Mouse (Mus musculus): ENCODE data around the gene Eif3g. TPM values are rescaled to one million over a fixed set of nuclear protein-coding genes. Genes with fewer than 3 reads are reported as not detected.

Gene Eif3g
- polyA plus RNA-seq, 1 experiment = 55.3 TPM

GRCm38 (mm10) chr9:20901466-20902173, 3.2 kb upstream of the Eif3g start:
- Histone ChIP-seq H3K27me3 (ENCODE audit: control insufficient read depth) (no peaks in the 10 kb centered on the region), H3K4me1 (ENCODE audit: control insufficient read depth) (peaks cover 44% of the 10 kb centered on the region), H3K4me3 (replicated peaks) (no peak overlapping the region), H3K9me3 (ENCODE audit: control insufficient read depth, low read length) (no peaks in the 10 kb centered on the region), H3K36me3 (ENCODE audit: control insufficient read depth) (peaks cover 48% of the 10 kb centered on the region)
- TF ChIP-seq TAL1 (IDR thresholded peaks at IDR 0.05; ENCODE audit: low read length) = no peak
- TF ChIP-seq GATA1 (IDR thresholded peaks at IDR 0.05; ENCODE audit: low read length) = no peak

GRCm38 (mm10) chr9:20897736-20898510, 500 bp downstream of the Eif3g start:
- no peak for TF ChIP-seq GATA1 (IDR thresholded peaks at IDR 0.05; ENCODE audit: low read length)
- TF ChIP-seq TAL1 (IDR thresholded peaks at IDR 0.05; ENCODE audit: low read length) = no peak
- peak overlapping the region; percentile 85 for H3K4me3 ChIP-seq (replicated peaks)
- H3K4me1 ChIP-seq (ENCODE audit: control insufficient read depth) = peaks cover 57% of the 10 kb centered on the region
- H3K36me3 ChIP-seq (ENCODE audit: control insufficient read depth) = peaks cover 48% of the 10 kb centered on the region
- H3K9me3 ChIP-seq (ENCODE audit: control insufficient read depth, low read length) = no peaks in the 10 kb centered on the region
- no peaks in the 10 kb centered on the region for H3K27me3 ChIP-seq (ENCODE audit: control insufficient read depth)

- Histone ChIP-seq H3K27me3 (ENCODE audit: control insufficient read depth) (no peaks in the 10 kb centered on the region), H3K36me3 (ENCODE audit: control insufficient read depth) (peaks cover 74% of the 10 kb centered on the region), H3K4me1 (ENCODE audit: control insufficient read depth) (peaks cover 62% of the 10 kb centered on the region), H3K9me3 (ENCODE audit: control insufficient read depth, low read length) (no peaks in the 10 kb centered on the region), H3K4me3 (replicated peaks) (no peak overlapping the region)
- TF ChIP-seq GATA1 (IDR thresholded peaks at IDR 0.05; ENCODE audit: low read length) = no peak
- no peak for TF ChIP-seq TAL1 (IDR thresholded peaks at IDR 0.05; ENCODE audit: low read length)
Measured at GRCm38 (mm10) chr9:20895382-20895781, 3.0 kb downstream of the Eif3g start.

GRCm38 (mm10) chr9:20894629-20895028, 3.8 kb downstream of the Eif3g start:
- no peak overlapping the region for H3K4me3 ChIP-seq (replicated peaks)
- H3K27me3 ChIP-seq (ENCODE audit: control insufficient read depth) = no peaks in the 10 kb centered on the region
- H3K36me3 ChIP-seq (ENCODE audit: control insufficient read depth) = peaks cover 81% of the 10 kb centered on the region
- no peak for TF ChIP-seq GATA1 (IDR thresholded peaks at IDR 0.05; ENCODE audit: low read length)
- no peak for TF ChIP-seq TAL1 (IDR thresholded peaks at IDR 0.05; ENCODE audit: low read length)
- peaks cover 70% of the 10 kb centered on the region for H3K4me1 ChIP-seq (ENCODE audit: control insufficient read depth)
- H3K9me3 ChIP-seq (ENCODE audit: control insufficient read depth, low read length) = no peaks in the 10 kb centered on the region

- Histone ChIP-seq H3K27me3 (ENCODE audit: control insufficient read depth) (no peaks in the 10 kb centered on the region), H3K4me1 (ENCODE audit: control insufficient read depth) (peaks cover 72% of the 10 kb centered on the region), H3K36me3 (ENCODE audit: control insufficient read depth) (peaks cover 86% of the 10 kb centered on the region), H3K9me3 (ENCODE audit: control insufficient read depth, low read length) (no peaks in the 10 kb centered on the region), H3K4me3 (replicated peaks) (no peak overlapping the region)
- TF ChIP-seq GATA1 (IDR thresholded peaks at IDR 0.05; ENCODE audit: low read length) = no peak
- TF ChIP-seq TAL1 (IDR thresholded peaks at IDR 0.05; ENCODE audit: low read length) = no peak
Measured at GRCm38 (mm10) chr9:20893590-20894343, 4.7 kb downstream of the Eif3g start.

GRCm38 (mm10) chr9:20893069-20893468, 5.4 kb downstream of the Eif3g start:
- no peak overlapping the region for H3K4me3 ChIP-seq (replicated peaks)
- H3K27me3 ChIP-seq (ENCODE audit: control insufficient read depth) = no peaks in the 10 kb centered on the region
- peaks cover 74% of the 10 kb centered on the region for H3K4me1 ChIP-seq (ENCODE audit: control insufficient read depth)
- peaks cover 86% of the 10 kb centered on the region for H3K36me3 ChIP-seq (ENCODE audit: control insufficient read depth)
- TF ChIP-seq TAL1 (IDR thresholded peaks at IDR 0.05; ENCODE audit: low read length) = no peak
- no peak for TF ChIP-seq GATA1 (IDR thresholded peaks at IDR 0.05; ENCODE audit: low read length)
- H3K9me3 ChIP-seq (ENCODE audit: control insufficient read depth, low read length) = no peaks in the 10 kb centered on the region

GRCm38 (mm10) chr9:20892104-20892653, 6.2 kb downstream of the Eif3g start:
- Histone ChIP-seq H3K4me3 (replicated peaks) (no peak overlapping the region), H3K36me3 (ENCODE audit: control insufficient read depth) (peaks cover 80% of the 10 kb centered on the region), H3K4me1 (ENCODE audit: control insufficient read depth) (peaks cover 70% of the 10 kb centered on the region)

GRCm38 (mm10) chr9:20891339-20892103, 6.9 kb downstream of the Eif3g start:
- Histone ChIP-seq H3K36me3 (ENCODE audit: control insufficient read depth) (peaks cover 73% of the 10 kb centered on the region), H3K27me3 (ENCODE audit: control insufficient read depth) (no peaks in the 10 kb centered on the region), H3K9me3 (ENCODE audit: control insufficient read depth, low read length) (no peaks in the 10 kb centered on the region), H3K4me1 (ENCODE audit: control insufficient read depth) (peaks cover 68% of the 10 kb centered on the region), H3K4me3 (replicated peaks) (no peak overlapping the region)
- no peak for TF ChIP-seq GATA1 (IDR thresholded peaks at IDR 0.05; ENCODE audit: low read length)
- no peak for TF ChIP-seq TAL1 (IDR thresholded peaks at IDR 0.05; ENCODE audit: low read length)

More at GRCm38 (mm10) chr9:20892104-20892653, 6.2 kb downstream of the Eif3g start:
- TF ChIP-seq TAL1 (IDR thresholded peaks at IDR 0.05; ENCODE audit: low read length) (no peak), GATA1 (IDR thresholded peaks at IDR 0.05; ENCODE audit: low read length) (no peak)
- no peaks in the 10 kb centered on the region for H3K27me3 ChIP-seq (ENCODE audit: control insufficient read depth)
- no peaks in the 10 kb centered on the region for H3K9me3 ChIP-seq (ENCODE audit: control insufficient read depth, low read length)

Data from erythroblast, embryonic 14.5 days (primary cell).